Mouse (Mus musculus) hindbrain, embryonic 13.5 days (tissue): ENCODE results near the gene Ankrd54. TPM values are rescaled to one million over a fixed set of nuclear protein-coding genes. Genes with fewer than 3 reads are reported as not detected.
"Not testable (repeated sequence)": the region's sequence is repeated elsewhere in the genome, so short reads cannot be mapped to it uniquely, and the experiment has no call there.

Experiments
- ATAC-seq: fragments of 200-750 bp; cut with Nextera tagmentation; 2 replicates; pipeline ENCODE4 v1.8.0; 2017; ENCODE audit warnings: moderate TSS enrichment; ENCODE audit not compliant: low FRiP score
- H3K27ac ChIP-seq: fragments of 300-500 bp; sonication (generic); 2 replicates; pipeline ENCODE4 v1.5.1; 2015; ENCODE audit warnings: inconsistent platforms, mild to moderate bottlenecking, moderate library complexity
- H3K27me3 ChIP-seq: fragments of 300-500 bp; sonication (generic); 2 replicates; pipeline ENCODE4 v1.6.1; 2015; ENCODE audit warnings: mild to moderate bottlenecking, inconsistent platforms
- H3K36me3 ChIP-seq: fragments of 300-500 bp; sonication (generic); 2 replicates; pipeline ENCODE4 v1.6.1; 2015; ENCODE audit warnings: mild to moderate bottlenecking, inconsistent platforms
- H3K4me1 ChIP-seq: fragments of 300-500 bp; sonication (generic); replicated peaks from 2 replicates; pipeline ENCODE4 v1.6.1; 2015; ENCODE audit warnings: inconsistent platforms
- H3K4me2 ChIP-seq: fragments of 300-500 bp; sonication (generic); 2 replicates; pipeline ENCODE4 v1.6.1; 2015; ENCODE audit warnings: inconsistent platforms, mild to moderate bottlenecking, moderate library complexity
- H3K4me3 ChIP-seq: fragments of 300-500 bp; sonication (generic); 2 replicates; pipeline ENCODE4 v1.5.1; 2015; ENCODE audit warnings: mild to moderate bottlenecking, inconsistent platforms
- H3K9ac ChIP-seq: fragments of 300-500 bp; sonication (generic); 2 replicates; pipeline ENCODE4 v1.6.1; 2015; ENCODE audit warnings: mild to moderate bottlenecking, inconsistent platforms
- H3K9me3 ChIP-seq: fragments of 300-500 bp; sonication (generic); 2 replicates; pipeline ENCODE4 v1.6.1; 2016; ENCODE audit warnings: inconsistent platforms
- WGBS: fragments of 180-500 bp; shearing (Covaris S2); methylation state at CpG from one replicate; pipeline ENCODE4 v1.1.7; 2015; 5-methylcytosine and 5-hydroxymethylcytosine counted together
- polyA plus RNA-seq: library from polyadenylated mRNA; unstranded; fragments of >200 nt; fragmentation: Nextera tagmentation; extraction: Ambion mirVana; gene quantifications from 2 replicates; pipeline ENCODE4 v1.2.1, GENCODE M21; 2015

Gene Ankrd54
- polyA plus RNA-seq, 1 experiment from 2014 or later: 50.4 TPM

DNA sequence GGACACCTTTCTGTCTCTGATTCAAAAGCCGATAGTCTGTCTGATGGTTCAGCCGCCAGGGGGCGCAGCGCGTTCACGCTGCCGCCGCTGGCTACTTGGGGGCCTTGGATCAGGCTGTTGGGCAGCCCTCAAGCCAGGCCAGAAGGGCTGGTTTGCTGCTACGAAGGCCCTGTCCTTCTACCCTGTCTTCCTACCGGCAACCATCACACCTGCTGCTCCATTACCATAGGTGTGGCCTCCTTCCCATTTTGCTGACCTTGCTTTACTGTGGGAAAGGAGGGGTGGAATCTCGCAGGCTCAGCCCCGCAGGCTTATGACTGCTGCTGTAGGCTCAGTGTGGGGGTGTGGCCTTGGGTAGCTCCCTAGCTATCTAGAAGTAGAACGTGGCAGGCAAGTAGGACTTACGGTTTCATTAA is 24.8 kb downstream of the Ankrd54 start:
- Histone ChIP-seq H3K4me3 (no peak overlapping the region), H3K9me3 (no peaks in the 10 kb centered on the region), H3K4me1 (peaks cover 29% of the 10 kb centered on the region), H3K27ac (no peak overlapping the region), H3K4me2 (peak overlapping the region; percentile 20; the same call in 1 of the 2 replicates), H3K9ac (0 out of 2 replicates have a peak overlapping the region, but pooled peaks have one; percentile 30), H3K27me3 (peaks cover 41% of the 10 kb centered on the region), H3K36me3 (peaks cover 9% of the 10 kb centered on the region)
- ATAC-seq: no peak
- WGBS: 16% methylated on average over 14 of the region's 14 CpGs

DNA sequence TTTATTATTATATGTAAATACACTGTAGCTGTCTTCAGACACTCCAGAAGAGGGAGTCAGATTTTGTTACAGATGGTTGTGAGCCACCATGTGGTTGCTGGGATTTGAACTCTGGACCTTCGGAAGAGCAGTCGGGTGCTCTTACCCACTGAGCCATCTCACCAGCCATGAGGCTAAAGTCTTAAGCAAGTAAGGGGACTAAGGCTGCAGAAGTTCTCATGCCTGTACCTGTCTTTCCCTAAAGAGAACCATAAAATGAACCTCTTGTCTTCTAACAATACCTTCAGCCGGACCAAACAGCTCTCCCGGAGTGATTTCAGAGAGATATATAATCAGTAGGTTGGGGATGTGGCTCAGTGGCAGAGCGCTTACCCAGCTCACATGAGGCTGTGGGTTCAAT is 30.8 kb downstream of the Ankrd54 start:
- H3K27me3 ChIP-seq, H3K36me3 ChIP-seq, H3K4me2 ChIP-seq, ATAC-seq, H3K27ac ChIP-seq, H3K9me3 ChIP-seq, H3K4me3 ChIP-seq: not testable (repeated sequence)
- WGBS: 88% methylated on average over 5 of the region's 5 CpGs
- Histone ChIP-seq H3K4me1 (peaks cover 46% of the 10 kb centered on the region), H3K9ac (peak overlapping the region; percentile 8; the same call in 1 of the 2 replicates)

DNA sequence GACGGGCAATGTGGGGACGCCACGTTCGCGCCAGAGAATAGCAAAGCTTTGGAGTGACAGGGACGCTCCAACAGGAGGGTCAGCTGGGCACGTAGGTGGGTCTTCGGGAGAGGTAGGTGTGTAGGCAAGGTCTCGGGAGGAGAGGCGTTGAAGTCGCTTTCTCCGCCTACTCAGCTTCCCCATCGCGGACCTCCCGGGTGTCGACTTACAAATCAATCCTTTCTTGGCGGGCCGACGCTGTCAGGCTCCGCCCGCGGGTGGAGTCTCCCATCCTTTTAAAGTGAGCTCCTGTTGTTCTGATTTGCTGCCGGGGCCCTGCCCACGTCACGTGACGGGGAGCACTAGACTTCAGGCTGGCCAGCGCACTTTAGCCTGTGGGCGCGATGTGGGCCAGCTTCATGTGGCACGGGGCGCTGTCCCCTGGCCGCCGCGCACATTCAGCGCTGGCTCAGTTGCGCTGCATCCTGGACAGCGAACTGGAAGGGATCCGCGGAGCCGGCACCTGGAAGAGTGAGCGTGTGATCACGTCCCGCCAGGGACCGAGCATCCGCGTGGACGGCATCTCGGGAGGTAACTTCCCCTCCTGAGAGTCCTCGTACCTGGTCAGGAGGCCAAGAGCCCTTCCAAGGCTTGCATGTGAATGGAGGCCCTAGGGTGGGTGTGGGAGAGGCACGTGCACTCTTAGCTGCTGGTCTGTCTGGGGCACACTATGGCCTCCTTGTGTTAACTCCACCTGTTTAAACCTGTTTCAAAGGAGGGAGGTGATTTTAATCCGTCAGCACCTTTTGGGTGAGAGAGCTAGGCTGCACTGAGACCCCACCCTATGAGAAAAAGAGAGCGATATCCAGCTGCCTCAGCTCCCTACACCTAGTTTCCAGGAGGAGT is 31.9 kb downstream of the Ankrd54 start:
- WGBS: under 1% methylated on average over 52 of the region's 52 CpGs
- peak overlapping the region; percentile 71 for H3K27ac ChIP-seq
- H3K27me3 ChIP-seq: 0 out of 2 replicates have a peak, but pooled peaks cover 6% of the 10 kb centered on the region
- peaks cover 54% of the 10 kb centered on the region for H3K4me1 ChIP-seq
- peak overlapping the region; percentile 99 for H3K9ac ChIP-seq
- peak overlapping the region; percentile 68 for H3K4me3 ChIP-seq
- ATAC-seq: peak; percentile 62
- peak overlapping the region; percentile 99 for H3K4me2 ChIP-seq
- H3K9me3 ChIP-seq: no peaks in the 10 kb centered on the region
- H3K36me3 ChIP-seq: no peaks in the 10 kb centered on the region

DNA sequence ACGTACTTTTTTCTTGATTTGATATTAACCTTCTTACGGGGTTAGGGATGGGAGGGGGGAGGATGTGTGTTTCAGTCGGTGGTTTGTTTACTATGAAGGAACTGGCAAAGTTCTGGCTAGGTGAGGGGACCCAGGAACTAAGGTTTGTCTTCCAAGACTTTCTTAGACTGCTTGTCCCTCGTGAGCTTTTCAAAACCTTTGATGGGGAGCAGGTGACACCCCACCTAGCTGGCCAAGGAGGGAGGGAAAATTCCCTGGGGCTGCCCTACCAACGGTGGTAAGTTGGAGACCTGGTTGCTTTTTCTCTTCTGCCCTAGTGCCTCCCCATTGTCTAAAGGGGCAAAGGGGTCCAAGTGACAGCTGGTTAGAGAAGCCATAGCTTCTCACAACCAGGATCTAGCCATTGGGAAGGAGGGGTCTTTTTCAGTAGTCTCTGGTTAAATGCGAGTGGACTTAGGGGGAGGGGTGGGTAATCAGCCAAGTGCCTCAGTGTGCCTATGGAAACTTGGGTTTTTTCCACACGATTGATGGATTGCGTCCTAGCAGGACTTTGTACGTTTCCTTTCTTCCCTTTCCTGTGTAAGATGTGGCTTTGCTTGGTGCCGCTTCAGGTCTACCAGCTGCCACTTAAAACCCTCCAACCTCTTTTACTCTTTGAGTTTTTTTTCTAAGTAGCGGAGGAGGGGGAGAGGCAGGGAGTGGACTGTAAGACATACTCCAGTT is 33.0 kb downstream of the Ankrd54 start:
- peak overlapping the region; percentile 99 for H3K4me2 ChIP-seq
- no peak for ATAC-seq
- H3K4me1 ChIP-seq: peaks cover 64% of the 10 kb centered on the region
- H3K27me3 ChIP-seq: 0 out of 2 replicates have a peak, but pooled peaks cover 13% of the 10 kb centered on the region
- no peaks in the 10 kb centered on the region for H3K36me3 ChIP-seq
- peak overlapping the region; percentile 68 for H3K4me3 ChIP-seq
- WGBS: 10% methylated on average over 11 of the region's 11 CpGs
- no peaks in the 10 kb centered on the region for H3K9me3 ChIP-seq
- H3K27ac ChIP-seq: peak overlapping the region; percentile 71
- peak overlapping the region; percentile 99 for H3K9ac ChIP-seq

DNA sequence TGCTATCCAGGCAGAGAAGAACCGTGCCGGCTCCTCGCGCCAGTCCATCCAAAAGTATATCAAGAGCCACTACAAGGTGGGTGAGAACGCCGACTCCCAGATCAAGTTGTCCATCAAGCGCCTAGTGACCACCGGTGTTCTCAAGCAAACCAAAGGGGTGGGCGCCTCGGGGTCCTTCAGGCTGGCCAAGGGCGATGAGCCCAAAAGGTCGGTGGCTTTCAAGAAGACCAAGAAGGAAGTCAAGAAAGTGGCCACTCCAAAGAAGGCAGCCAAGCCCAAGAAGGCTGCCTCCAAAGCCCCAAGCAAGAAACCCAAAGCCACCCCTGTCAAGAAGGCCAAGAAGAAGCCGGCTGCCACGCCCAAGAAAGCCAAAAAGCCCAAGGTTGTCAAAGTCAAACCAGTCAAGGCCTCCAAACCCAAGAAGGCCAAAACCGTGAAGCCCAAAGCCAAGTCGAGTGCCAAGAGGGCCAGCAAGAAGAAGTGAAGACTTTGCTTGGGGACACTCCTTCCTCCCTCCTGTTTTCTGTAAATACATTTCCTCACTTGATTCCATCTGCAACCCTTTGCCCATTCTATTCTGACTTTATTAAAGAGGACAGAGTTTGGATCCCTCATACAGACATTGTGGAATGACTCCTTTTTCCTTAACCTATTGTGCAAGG is 33.7 kb downstream of the Ankrd54 start:
- 28% methylated on average over 16 of the region's 16 CpGs for WGBS
- H3K4me3 ChIP-seq: peak overlapping the region; percentile 68
- H3K27me3 ChIP-seq: 0 out of 2 replicates have a peak, but pooled peaks cover 15% of the 10 kb centered on the region
- 0 out of 2 replicates have a peak, but pooled peaks have one; percentile 1 for ATAC-seq
- no peaks in the 10 kb centered on the region for H3K9me3 ChIP-seq
- H3K4me2 ChIP-seq: peak overlapping the region; percentile 99
- peaks cover 64% of the 10 kb centered on the region for H3K4me1 ChIP-seq
- H3K27ac ChIP-seq: peak overlapping the region; percentile 98
- H3K36me3 ChIP-seq: no peaks in the 10 kb centered on the region
- peak overlapping the region; percentile 99 for H3K9ac ChIP-seq

DNA sequence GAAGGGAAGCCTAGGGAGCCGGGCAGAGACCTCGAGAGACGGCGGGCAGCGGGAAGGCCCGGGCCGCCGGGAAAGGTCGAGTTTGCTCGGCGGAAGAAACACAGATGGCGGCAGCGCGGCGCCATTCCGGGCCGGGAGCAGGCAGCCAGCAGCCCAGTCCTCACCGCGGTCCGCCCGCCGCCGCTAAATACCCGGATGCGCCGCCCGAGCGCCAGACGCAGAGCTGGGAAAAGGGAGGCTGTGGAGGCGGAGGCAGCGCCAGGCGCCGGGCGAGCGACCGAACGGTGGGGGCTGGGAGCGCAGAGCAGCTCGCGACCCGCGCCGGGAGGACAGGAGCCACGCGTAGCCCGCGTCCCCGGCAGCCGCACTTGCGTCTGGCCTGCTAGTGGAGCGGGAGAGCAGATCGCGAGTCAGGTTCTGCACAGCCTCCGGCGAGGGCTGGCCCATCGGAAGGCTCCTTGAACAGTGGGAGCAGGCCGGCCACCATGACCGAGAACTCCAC is 34.4 kb downstream of the Ankrd54 start, which contains the start of gene H1f0:
H1f0 (plus strand) TSS at position 214 of the 502 bp plus-strand sequence.
- Histone ChIP-seq H3K4me2 (peak within 1 kb of the TSS; percentile 99), H3K4me1 (peaks cover 64% of the 10 kb centered on the region), H3K36me3 (no peaks in the 10 kb centered on the region), H3K27ac (peak within 1 kb of the TSS; percentile 98), H3K9ac (peak within 1 kb of the TSS; percentile 99), H3K4me3 (peak within 1 kb of the TSS; percentile 68), H3K9me3 (no peaks in the 10 kb centered on the region), H3K27me3 (0 out of 2 replicates have a peak, but pooled peaks cover 15% of the 10 kb centered on the region)
- peak; percentile 73 for ATAC-seq
- WGBS: under 1% methylated on average over 55 of the region's 58 CpGs

DNA sequence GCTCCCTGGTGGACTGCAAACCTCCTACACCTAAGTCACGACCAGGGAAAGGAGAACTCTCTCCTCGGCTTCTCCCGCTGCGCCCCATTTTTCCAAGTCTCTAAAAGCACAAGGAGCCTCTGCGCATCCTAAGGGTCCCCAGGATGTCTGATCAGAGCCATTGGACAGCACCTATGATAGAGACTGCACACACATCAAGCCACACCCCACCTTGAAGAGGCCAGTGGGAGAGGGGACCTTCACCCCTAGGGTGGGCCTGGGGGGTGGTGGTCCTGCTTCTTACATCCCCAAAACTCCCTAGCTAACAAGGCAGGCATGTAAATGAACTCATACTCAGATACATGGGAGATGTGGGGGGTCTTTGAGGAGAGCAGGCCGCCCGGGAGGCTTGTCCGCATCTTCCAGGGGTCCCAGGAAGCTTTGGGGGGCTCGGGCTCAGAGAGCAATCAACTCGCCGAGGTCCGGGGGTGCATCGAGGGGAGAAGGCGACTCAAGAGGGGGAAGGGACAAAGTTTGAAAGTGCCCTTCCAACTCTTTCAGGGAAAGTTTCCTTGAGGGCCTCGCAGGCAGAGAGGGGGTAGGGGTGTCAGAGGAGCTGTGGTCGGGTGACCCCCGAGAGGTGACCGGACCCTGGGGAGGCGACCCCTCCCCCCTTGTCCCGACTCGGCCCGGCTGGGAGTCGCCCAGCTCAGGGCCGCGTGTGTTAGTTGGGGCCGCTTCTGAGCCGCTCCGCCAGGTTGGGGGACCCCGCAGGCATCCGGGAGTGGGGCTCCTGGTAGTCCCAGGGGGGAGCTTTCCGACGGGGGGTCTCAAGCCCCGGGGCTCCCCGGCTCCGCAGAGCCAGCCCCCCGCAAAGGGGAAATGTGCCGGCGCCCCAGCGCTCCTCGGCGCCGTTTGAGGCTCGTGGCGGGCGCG is 35.1 kb downstream of the Ankrd54 start:
- H3K27ac ChIP-seq: peak overlapping the region; percentile 98
- WGBS: 6% methylated on average over 37 of the region's 46 CpGs
- H3K4me3 ChIP-seq: peak overlapping the region; percentile 68
- peak overlapping the region; percentile 99 for H3K4me2 ChIP-seq
- H3K27me3 ChIP-seq: peaks cover 15% of the 10 kb centered on the region; the same call in 1 of the 2 replicates
- peaks cover 60% of the 10 kb centered on the region for H3K4me1 ChIP-seq
- peak overlapping the region; percentile 99 for H3K9ac ChIP-seq
- no peaks in the 10 kb centered on the region for H3K9me3 ChIP-seq
- H3K36me3 ChIP-seq: no peaks in the 10 kb centered on the region
- peak; percentile 36; the same call in 1 of the 2 replicates for ATAC-seq

DNA sequence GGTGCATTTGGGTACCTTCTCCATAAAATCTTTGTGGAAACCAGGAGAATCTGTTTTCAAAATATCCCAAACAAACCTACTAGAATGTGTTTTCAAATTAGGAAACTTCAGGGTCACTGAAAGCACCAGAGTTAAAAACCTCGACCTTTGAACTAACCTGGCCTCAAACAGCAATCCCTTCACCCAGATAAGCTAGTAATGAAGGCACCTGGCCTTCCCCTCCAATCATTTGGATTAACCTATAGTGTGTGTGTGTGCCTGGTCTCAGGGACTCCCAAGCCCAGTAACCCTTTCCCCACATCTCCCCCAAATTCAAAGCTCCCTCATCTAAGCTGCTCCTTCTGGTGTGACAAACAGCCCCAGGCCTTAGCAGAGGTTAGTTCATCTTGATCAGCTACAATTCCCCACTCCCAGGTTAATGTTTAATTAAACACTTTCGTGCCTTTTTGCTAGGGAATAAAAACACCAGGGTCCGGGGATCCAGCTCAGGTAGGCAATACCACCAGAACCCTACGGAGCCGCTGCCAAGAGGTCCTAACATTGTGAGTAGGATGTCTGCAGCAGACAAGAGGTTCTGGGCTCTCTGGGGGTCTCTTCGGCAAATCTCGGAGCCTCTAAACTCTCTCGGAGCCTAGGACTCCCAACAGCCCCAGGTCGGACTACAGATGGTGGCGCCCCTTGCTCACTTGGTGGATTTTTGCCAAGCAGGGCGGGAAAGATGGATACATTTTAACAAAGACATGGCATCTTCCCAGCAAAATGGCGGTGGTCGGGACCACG is 36.0 kb downstream of the Ankrd54 start:
- Histone ChIP-seq H3K4me3 (peak overlapping the region; percentile 68), H3K27me3 (peaks cover 15% of the 10 kb centered on the region; the same call in 1 of the 2 replicates), H3K4me2 (peak overlapping the region; percentile 99), H3K36me3 (no peaks in the 10 kb centered on the region), H3K9ac (peak overlapping the region; percentile 99), H3K27ac (peak overlapping the region; percentile 98; the same call in 1 of the 2 replicates), H3K9me3 (no peaks in the 10 kb centered on the region), H3K4me1 (peaks cover 54% of the 10 kb centered on the region)
- WGBS: 37% methylated on average over 14 of the region's 14 CpGs
- ATAC-seq: no peak

DNA sequence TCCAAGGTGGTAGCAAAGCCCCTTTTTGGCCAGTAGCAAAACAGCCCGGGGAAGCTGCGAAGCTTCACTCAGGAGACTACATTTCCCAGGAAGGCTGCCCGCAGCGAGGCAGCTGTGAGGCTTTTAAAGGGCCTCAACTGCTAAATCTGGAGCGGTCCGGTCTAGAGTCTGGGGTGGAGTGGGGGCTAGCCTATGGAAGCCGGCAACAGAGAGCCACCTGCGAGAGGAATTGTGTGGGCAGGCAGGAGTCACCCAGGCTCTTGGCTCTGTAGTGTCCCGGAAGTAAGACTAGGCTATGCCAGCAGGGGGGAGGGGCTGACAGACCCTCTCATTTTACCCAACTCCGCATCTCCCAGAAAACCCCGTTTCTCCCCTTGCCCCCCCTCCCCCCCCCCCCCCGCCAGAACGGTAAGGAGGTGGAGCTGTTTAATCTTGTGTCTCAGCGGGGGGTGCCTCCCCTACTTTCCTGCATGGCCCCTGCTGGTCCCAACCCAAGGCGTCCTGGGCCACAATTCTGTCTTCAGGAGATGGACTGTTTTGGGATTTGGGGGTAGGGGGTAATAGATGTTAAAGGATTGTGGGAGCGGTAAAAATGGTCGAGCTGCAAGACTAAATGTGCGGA is 36.9 kb downstream of the Ankrd54 start:
- Histone ChIP-seq H3K9me3 (no peaks in the 10 kb centered on the region), H3K27ac (no peak overlapping the region), H3K4me1 (peaks cover 45% of the 10 kb centered on the region), H3K27me3 (peaks cover 15% of the 10 kb centered on the region; the same call in 1 of the 2 replicates), H3K9ac (peak overlapping the region; percentile 58), H3K4me2 (peak overlapping the region; percentile 44), H3K4me3 (0 out of 2 replicates have a peak overlapping the region, but pooled peaks have one; percentile 4), H3K36me3 (no peaks in the 10 kb centered on the region)
- no peak for ATAC-seq
- 15% methylated on average over 16 of the region's 18 CpGs for WGBS

DNA sequence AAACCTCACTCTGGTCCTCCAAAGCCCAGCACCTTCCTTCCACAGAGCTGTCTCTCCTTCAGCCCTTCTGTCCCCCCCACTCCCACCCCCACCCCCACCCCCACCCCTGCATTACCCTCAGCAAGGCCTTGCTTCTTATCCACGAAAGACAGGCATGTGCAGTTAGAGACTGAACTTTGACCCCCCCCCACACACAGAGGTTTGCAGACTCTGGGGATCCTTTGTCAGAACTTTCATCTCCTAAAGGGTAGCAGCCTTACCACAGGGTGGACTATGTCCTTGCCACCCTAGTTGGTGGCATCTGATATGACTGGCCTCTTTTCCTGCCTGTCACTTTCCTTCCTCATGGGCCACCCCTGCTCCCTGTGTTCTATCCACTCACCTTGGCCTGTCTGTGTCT is 39.3 kb downstream of the Ankrd54 start:
- Histone ChIP-seq H3K4me1 (peaks cover 31% of the 10 kb centered on the region), H3K4me3 (no peak overlapping the region), H3K9ac (no peak overlapping the region), H3K4me2 (no peak overlapping the region), H3K36me3 (no peaks in the 10 kb centered on the region), H3K9me3 (no peaks in the 10 kb centered on the region), H3K27me3 (peaks cover 15% of the 10 kb centered on the region; the same call in 1 of the 2 replicates), H3K27ac (no peak overlapping the region)
- ATAC-seq: no peak
- 80% methylated on average over 1 of the region's 1 CpGs for WGBS
